Mouse (Mus musculus): ENCODE data around the gene Cby3. TPM values are rescaled to one million over a fixed set of nuclear protein-coding genes. Genes with fewer than 3 reads are reported as not detected.
A peak's percentile ranks its signal among the peaks of the same experiment; 100 is the strongest.

The Cby3 gene
- polyA plus RNA-seq, 2 experiments from 2014 or later, result not detected

GRCm38 (mm10) chr11:50364548-50364947 lies 10.3 kb downstream of the Cby3 start:
- ATAC-seq, result peak; percentile 79

DNA sequence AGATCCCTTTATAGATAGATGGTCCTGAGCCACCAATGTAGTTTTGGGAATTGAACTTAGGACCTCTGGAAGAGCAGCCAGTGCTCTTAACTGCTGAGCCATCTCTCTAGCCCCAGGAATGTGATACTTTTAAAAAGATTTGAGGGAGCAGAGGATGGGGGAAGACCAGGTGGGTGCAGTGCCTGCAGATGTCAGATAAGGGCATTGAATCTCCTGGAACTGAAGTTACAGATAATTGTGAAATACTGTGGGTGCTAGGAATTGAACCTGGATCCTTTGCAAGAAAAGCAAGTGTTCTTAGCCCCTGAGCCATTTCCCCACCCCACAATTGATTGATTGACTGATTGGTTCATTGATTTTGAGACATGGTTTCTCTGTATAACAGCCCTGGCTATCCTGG lies 11.1 kb downstream of the Cby3 start:
- no peak for ATAC-seq

DNA sequence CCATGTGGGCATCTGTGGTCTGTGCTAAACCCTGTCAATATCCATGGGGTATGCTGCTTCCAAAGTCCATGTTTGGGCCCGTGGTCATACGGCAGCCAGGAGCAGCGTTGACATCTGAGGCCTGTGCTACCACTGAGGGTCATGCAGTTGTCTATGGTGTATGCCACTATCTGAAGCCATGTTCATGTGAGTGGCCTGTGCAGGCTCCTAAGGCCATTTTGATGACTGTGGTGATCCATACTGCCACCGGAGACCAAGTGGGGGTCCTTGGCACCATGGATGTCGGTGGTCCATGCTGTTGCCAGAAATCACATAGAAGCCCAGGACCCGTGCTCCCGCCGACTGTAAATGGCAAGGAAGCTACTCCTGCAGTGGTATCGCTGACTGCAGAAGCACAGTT lies 13.3 kb downstream of the Cby3 start:
- ATAC-seq, result no peak

- no peak for ATAC-seq
These were observed 15.2 kb downstream of the Cby3 start for GRCm38 (mm10) chr11:50369360-50369911.

- no peak for ATAC-seq
These were observed 16.7 kb downstream of the Cby3 start for GRCm38 (mm10) chr11:50370969-50371368.

GRCm38 (mm10) chr11:50371399-50371841 lies 17.2 kb downstream of the Cby3 start:
- ATAC-seq, result peak; percentile 84

- ATAC-seq, result no peak
These were observed 17.6 kb downstream of the Cby3 start for GRCm38 (mm10) chr11:50371911-50372310.

GRCm38 (mm10) chr11:50373086-50373485 lies 18.8 kb downstream of the Cby3 start:
- ATAC-seq, result no peak

DNA sequence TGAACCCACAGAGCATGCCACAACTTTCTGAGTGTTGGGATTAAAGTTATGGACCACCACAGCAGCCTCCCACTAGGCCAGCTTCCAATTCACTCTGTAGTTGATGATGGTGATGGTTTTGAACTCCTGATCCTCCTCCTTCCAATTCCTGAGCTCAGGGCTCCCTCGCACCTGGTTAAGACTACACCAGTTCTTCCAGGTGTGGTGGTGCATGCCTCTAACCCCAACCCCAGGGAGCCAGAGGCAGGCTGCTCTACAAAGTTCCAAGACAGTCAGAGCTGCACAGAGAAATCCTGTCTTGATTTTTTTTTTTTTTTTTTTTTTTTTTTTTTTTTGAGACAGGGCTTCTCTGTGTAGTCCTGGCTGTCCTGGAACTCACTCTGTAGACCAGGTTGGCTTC lies 19.4 kb downstream of the Cby3 start:
- ATAC-seq, result no peak

GRCm38 (mm10) chr11:50374286-50375015 lies 20.2 kb downstream of the Cby3 start:
- no peak for ATAC-seq

DNA sequence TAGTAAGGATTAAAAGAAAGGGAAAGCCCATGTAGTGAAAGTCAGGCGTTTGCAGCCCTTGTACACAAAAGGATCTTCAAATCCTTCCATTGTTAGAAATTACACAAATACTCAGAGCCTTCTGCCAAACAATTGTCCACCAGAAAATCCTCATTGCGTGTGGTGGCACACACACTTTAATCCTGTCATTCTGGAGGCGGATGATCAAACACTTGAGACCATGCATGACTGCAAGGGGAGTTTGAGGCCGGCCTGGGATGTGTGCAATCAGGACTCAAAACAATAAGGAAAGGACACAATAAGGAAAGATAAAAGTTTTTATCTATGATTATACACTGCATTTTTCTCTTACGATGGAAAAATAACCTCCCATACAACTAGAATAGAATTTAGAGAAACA lies 21.2 kb downstream of the Cby3 start:
- ATAC-seq, result no peak

- ATAC-seq, result no peak
These were observed 22.0 kb downstream of the Cby3 start for GRCm38 (mm10) chr11:50376156-50376790.

DNA sequence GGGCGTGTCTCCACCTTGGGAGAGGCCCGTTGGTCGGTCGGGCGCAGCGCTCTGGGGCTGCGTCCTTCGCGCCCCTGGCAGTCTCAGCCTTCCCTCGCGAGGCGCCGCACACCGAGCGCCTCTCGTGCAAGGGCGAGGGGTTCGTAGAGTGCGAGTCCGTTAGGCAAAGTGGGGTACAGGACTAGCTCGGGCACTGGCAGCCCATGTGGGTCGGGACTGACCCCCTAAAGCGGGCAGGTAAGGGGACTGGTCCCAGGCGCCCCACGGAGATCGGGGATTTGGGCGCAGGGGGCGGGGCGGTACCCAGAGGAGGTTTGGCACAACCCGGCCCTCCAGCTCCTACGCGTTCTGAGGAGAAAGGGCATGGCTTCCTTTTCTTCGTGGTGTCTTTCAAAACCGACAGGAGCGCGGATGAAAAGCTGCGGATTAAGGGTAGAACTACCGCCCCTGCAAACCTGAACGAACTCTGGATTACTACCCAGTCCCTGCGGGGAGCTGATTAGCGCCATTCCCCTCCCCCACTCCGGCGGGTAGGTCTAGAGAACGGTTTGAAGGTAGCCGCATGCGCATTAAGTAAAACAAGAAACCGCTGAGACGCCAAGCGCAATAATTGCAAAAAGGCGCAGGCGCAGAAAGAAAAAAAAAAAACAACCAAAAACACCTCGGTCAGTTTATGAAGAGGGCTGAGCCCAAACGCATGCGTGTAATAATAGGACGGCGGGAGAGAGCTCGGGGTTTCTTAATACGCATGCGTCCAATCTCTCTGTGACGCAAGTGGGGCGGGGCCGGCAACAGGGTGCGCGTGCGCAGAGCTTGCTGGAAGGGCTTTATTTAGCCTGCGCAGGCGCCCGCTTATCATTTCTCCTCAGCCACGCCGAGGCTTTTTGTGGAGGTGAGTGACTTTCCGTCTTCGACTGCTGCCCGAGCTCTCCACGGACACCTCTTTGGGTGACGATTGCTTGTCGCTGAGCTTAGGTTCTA lies 22.9 kb downstream of the Cby3 start, which contains the start of gene Hnrnph1:
Gene Hnrnph1, plus strand, starts transcription at position 80 of the 981 bp plus-strand sequence.
- peak; percentile 74 for ATAC-seq

GRCm38 (mm10) chr11:50377892-50378684 lies 23.8 kb downstream of the Cby3 start:
- ATAC-seq, result peak; percentile 53

- ATAC-seq, result no peak
These were observed 24.9 kb downstream of the Cby3 start for GRCm38 (mm10) chr11:50379023-50379752.

DNA sequence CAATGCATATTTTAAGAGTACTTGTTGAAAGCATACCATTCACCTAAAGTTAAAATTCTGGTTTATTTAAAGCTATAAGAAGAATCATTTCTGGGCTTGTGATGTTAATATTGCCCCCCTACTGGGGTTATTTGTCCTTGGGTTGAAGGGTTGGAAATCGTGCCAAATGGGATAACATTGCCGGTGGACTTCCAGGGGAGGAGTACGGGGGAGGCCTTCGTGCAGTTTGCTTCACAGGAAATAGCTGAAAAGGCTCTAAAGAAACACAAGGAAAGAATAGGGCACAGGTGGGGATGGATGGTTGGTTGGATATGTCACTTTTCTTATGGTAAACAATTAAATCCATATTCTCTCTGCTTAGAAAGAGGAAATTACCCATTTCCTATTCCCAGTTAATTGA lies 27.0 kb downstream of the Cby3 start:
- ATAC-seq, result no peak

DNA sequence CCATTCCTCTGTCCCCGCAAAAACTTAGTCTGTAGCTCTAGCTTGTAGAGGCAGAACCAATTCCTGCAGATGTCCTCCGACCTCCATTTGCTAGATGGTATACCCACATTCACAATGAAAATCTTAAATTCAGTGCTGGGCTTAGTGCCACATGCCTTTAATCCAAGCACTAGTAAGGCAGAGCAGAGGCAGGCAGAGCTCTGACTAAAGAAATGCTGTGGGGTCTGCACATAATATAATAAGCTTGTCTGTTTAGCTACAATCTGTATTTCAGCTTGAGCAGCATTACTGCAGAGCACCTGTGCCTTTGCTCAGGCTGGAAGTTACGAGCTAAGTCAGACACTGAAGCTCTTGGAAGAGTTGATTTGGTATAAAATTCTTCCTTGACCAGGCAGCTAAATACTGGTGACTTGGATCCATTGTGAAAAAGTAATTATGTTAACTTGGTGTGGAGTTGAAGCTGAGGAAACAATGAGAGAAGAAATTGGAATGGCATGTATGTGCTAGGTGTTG lies 33.0 kb downstream of the Cby3 start:
- no peak for ATAC-seq

DNA sequence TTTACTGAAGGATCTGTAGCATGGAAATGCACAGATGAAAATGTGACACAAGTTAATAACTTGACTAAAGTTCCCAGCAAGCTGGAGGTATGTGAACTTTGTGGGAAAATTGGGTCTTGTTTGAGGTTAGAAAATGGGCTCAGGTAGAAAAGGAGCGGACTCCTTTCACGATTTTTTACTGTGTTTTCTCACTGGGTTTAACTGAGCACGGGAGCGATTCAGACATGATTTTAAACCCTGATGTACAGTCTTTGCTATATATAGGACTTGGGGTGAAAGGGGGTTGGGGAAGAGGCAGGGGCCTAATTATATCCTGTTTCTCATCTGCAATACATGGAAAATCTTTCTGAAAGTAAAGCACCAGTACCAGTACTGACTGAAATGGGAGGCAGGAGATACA lies 33.4 kb downstream of the Cby3 start:
- ATAC-seq, result no peak

DNA sequence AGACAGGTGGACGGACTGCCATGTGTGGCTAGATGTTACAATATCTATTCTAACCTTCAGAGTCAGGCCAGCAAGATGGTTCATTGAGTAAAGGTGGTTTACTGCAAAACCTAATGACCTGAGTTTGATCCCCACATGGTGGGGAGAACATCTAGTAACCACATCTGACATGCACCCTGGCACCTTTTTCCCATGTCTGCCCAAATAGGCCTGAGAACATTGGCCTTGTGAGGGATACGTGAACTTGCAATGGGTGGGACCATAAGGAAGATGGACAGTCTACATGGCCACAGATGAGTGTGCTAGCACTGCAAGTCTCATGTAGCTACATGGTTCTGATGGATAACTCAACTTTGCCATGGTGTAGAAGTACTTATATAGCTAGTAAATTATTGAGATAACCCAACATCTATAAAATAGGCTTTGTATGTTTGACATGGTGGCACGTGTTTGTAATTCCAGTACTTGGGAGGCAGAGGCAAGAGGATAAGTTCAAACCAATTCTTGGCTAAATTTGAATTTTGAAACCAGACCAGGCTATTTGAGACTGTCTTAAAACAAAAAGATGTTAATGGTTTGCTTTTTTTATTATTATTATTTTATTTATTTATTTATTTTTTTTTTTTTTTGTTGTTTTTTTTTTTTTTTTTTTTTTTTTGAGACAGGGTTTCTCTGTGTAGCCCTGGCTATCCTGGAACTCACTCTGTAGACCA lies 34.1 kb downstream of the Cby3 start:
- ATAC-seq, result no peak

DNA sequence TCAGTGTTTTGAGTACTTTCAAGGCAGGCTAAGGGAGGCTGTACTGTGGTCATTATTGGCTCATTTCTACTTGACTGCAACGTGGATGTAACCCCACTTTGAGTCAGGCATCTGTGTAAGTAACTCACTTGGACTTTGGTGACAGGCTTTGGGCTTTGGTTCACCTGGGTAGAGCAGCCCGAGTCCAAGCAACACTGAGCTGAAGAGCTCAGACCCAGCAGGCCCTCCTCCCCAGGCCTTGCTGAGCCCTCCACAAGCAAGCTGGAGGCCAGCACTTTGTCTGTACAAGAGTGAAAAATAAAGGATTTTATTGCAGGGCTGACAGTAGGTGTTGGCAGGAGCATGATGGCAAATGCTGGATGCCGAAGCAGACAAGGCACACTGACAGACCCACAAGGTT lies 34.7 kb downstream of the Cby3 start:
- no peak for ATAC-seq
